Mouse (Mus musculus) ES-E14 (cell line): ENCODE data around the gene Dcaf12. TPM values are rescaled to one million over a fixed set of nuclear protein-coding genes. Genes with fewer than 3 reads are reported as not detected.

Source experiments
- DNase-seq: peaks from one replicate; pipeline ENCODE4 v3.0.0-alpha.2; 2013; ENCODE audit warnings: low read depth, low spot score
- H3K27ac ChIP-seq: 2 replicates; pipeline ENCODE4 v1.5.1; 2012; ENCODE audit warnings: low read depth, mild to moderate bottlenecking, low read length, moderate library complexity, mixed read lengths; ENCODE audit not compliant: poor library complexity, insufficient read depth, severe bottlenecking
- H3K36me3 ChIP-seq: 2 replicates; pipeline ENCODE4 v1.6.1; 2012; ENCODE audit warnings: mild to moderate bottlenecking, low read length, moderate library complexity, mixed read lengths; ENCODE audit not compliant: control insufficient read depth, poor library complexity, insufficient read depth, severe bottlenecking
- H3K4me1 ChIP-seq, 2 experiments: fragments of 150-350 bp in 1 of 2; sonication (generic) in 1 of 2; 2 replicates each; pipeline ENCODE4 v1.6.1; 2012; ENCODE audit warnings: low read length in 2 of 2, mild to moderate bottlenecking in 1 of 2, mixed read lengths in 1 of 2; ENCODE audit not compliant: control insufficient read depth in 2 of 2, insufficient read depth in 2 of 2, poor library complexity in 1 of 2
- H3K4me3 ChIP-seq, 2 experiments: fragments of 150-350 bp in 1 of 2; sonication (generic) in 1 of 2; 2 replicates each; pipeline ENCODE4 v1.5.1; 2012; ENCODE audit warnings: low read length in 2 of 2, low read depth in 1 of 2, mild to moderate bottlenecking in 1 of 2, mixed read lengths in 1 of 2; ENCODE audit not compliant: insufficient read depth in 1 of 2, poor library complexity in 1 of 2, severe bottlenecking in 1 of 2
- H3K9ac ChIP-seq: 2 replicates; pipeline ENCODE4 v1.6.1; 2012; ENCODE audit warnings: low read depth, mild to moderate bottlenecking, low read length, mixed read lengths; ENCODE audit not compliant: poor library complexity, insufficient read depth, severe bottlenecking
- H3K9me3 ChIP-seq: fragments of 150-350 bp; sonication (generic); 2 replicates; pipeline ENCODE4 v1.6.1; 2012; ENCODE audit warnings: low read depth, mild to moderate bottlenecking, low read length; ENCODE audit not compliant: control insufficient read depth, insufficient read depth
- CHD2 ChIP-seq: IDR thresholded peaks from 2 replicates; pipeline ENCODE4 v1.6.1; 2014; ENCODE audit warnings: mild to moderate bottlenecking, low read depth, low read length, inconsistent platforms
- HCFC1 ChIP-seq: IDR thresholded peaks from 2 replicates; pipeline ENCODE4 v1.6.1; 2012; ENCODE audit warnings: low read length, inconsistent platforms, borderline replicate concordance; ENCODE audit not compliant: insufficient read depth
- MAFK ChIP-seq: IDR thresholded peaks from 2 replicates; pipeline ENCODE4 v1.6.1; 2014; ENCODE audit warnings: mild to moderate bottlenecking, low read depth, low read length, inconsistent platforms; ENCODE audit not compliant: insufficient read depth
- ZC3H11A ChIP-seq: IDR thresholded peaks from 2 replicates; pipeline ENCODE4 v1.6.1; 2012; ENCODE audit warnings: low read depth, mild to moderate bottlenecking, inconsistent platforms, low read length, borderline replicate concordance
- ZNF384 ChIP-seq: IDR thresholded peaks from 2 replicates; pipeline ENCODE4 v1.6.1; 2012; ENCODE audit warnings: low read depth, low read length, inconsistent platforms
- in situ Hi-C, 2 experiments: fragments of 600-800 bp; cut with MboI; formaldehyde crosslinking; loops; one replicate each; pipeline ENCODE4 v1.15.1; 2025; ENCODE audit warnings: low sequenced_read_pairs in 2 of 2, inconsistent platforms in 1 of 2; ENCODE audit not compliant: unreplicated experiment in 2 of 2
- total RNA-seq: library from RNA; depleted of rRNA; stranded (reverse); fragments of 300-350 nt; gene quantifications from 2 replicates; pipeline ENCODE4 v1.2.3, GENCODE M21; 2012

Dcaf12 gene
- total RNA-seq, 1 experiment = 27.7 TPM

DNA sequence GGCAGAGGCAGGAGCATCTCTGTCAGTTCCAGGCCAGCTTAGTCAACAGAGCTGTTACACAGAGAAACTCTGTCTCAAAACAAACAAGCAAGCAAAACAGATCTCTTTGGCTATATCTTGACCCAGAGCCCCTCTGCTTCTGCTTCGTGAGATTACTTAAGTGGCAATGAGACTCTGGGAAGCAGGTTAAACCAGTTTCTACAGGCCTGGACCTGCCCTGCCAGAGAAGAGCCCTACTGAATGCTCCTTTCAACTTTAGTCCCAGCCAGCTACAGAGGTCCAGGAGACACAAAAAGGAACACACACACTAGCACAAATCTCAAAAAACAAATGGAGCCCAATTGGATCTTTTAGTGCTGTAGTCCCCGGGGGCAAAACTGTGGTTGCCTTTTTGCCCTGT, 30.6 kb downstream of the Dcaf12 start:
- no peak overlapping the region; the same call in 1 of the 2 replicates for H3K27ac ChIP-seq
- in situ Hi-C loops = no loop called here
- TF ChIP-seq ZC3H11A (no peak), HCFC1 (no peak), ZNF384 (no peak), MAFK (no peak), CHD2 (no peak)
- H3K36me3 ChIP-seq = no peaks in the 10 kb centered on the region
- no peak overlapping the region for H3K4me3 ChIP-seq
- no peaks in the 10 kb centered on the region for H3K9me3 ChIP-seq
- no peak for DNase-seq
- H3K9ac ChIP-seq = no peak overlapping the region; the same call in 1 of the 2 replicates
- peaks cover 3 to 4% of the 10 kb centered on the region in 2 experiments; a peak in 2 of 4 replicates for H3K4me1 ChIP-seq

DNA sequence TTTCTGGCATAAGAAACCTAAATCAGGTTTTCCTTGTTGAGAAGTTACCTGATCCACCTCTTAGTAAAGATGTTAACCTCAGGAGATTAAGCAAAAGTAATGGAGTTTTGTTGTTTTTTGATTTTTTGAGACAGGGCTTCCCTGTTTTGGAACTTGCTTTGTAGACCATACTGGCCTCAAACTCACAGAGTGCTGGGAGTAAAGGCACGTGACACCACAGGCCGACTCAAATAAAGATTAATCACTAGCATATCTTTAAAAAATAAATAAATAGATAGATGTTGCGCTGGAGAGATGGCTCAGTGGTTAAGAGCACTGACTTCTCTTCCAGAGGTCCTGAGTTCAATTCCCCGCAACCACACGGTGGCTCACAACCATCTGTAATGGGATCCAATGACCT, 38.8 kb downstream of the Dcaf12 start:
- peak overlapping the region; percentile 89 to 96 for H3K4me3 ChIP-seq
- no peak for DNase-seq
- H3K4me1 ChIP-seq = peaks cover 0 to 6% of the 10 kb centered on the region in 2 experiments; a peak in 3 of 4 replicates
- in situ Hi-C loops = no loop called here
- peaks cover 3% of the 10 kb centered on the region for H3K36me3 ChIP-seq
- H3K9ac ChIP-seq = peak overlapping the region; percentile 98
- H3K27ac ChIP-seq = peak overlapping the region; percentile 97; the same call in 1 of the 2 replicates
- TF ChIP-seq ZNF384 (no peak), HCFC1 (no peak), CHD2 (no peak), MAFK (no peak), ZC3H11A (no peak)
- H3K9me3 ChIP-seq = no peaks in the 10 kb centered on the region

DNA sequence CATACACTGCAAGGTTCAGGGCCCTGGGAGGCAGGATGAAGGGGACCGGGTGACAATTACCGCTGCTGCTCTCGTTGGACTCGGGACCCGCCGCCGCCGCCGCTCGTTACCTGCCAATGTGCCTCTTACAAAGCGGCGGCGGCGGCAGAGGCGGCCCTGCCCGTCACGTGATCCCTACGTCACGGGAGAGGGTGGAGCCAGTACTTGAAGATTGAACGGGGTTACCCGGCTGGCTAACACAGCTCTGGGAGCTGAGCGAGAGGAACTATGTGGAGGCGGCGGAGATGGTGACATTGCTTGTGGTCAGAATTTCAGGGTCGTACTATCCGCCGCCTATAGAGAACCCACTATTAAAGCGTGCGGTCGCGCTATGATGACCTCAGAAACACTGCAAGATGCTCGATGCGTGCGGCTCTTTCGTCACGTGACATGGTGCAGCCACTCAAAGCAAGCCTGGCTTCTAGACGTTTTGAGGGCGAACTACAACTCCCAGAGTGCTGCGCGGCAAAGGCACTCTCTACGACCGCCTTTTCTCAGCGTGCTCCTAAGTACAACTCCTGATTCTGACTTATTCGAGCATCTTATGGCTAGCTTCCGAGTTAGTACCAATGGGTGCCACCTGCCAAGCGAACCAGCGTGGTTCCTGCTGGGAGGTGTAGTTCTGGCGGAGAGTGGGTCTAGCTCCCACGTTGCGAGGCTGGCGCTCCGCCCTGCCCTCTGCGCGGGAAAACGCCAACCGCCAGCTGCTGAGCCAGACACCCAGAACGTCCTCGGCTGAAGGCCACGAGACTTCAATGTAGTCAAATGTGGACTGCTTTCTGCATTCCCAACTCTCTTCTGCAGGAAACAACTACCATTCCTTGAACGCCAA, 39.5 kb downstream of the Dcaf12 start, which contains the start of gene Ubap2:
Ubap2 (minus strand) TSS at position 165 of the 871 bp plus-strand sequence.
- H3K4me3 ChIP-seq = peak within 1 kb of the TSS; percentile 89 to 96
- in situ Hi-C loops = no loop called here
- peak; percentile 99 for DNase-seq
- peak within 1 kb of the TSS; percentile 99 for H3K27ac ChIP-seq
- H3K36me3 ChIP-seq = peaks cover 9% of the 10 kb centered on the region
- H3K9ac ChIP-seq = peak within 1 kb of the TSS; percentile 100
- peaks cover 0 to 8% of the 10 kb centered on the region in 2 experiments; a peak in 3 of 4 replicates for H3K4me1 ChIP-seq
- no peaks in the 10 kb centered on the region for H3K9me3 ChIP-seq
- TF ChIP-seq MAFK (no peak), HCFC1 (peak; percentile 94), ZC3H11A (no peak), ZNF384 (no peak), CHD2 (0 out of 2 replicates have a peak, but pooled peaks have one; percentile 13)

- in situ Hi-C loops = no loop called here
- H3K9ac ChIP-seq = peak overlapping the region; percentile 100
- H3K36me3 ChIP-seq = peaks cover 11% of the 10 kb centered on the region
- H3K27ac ChIP-seq = peak overlapping the region; percentile 99
- H3K9me3 ChIP-seq = no peaks in the 10 kb centered on the region
- TF ChIP-seq MAFK (no peak), CHD2 (0 out of 2 replicates have a peak, but pooled peaks have one; percentile 5)
- peak overlapping the region; percentile 89 to 96 for H3K4me3 ChIP-seq
- H3K4me1 ChIP-seq = peaks cover 0 to 8% of the 10 kb centered on the region in 2 experiments; a peak in 3 of 4 replicates
- peak; percentile 56 for DNase-seq
Observed at GRCm38 (mm10) chr4:41274377-41274979, 40.2 kb downstream of the Dcaf12 start.
